Mouse (Mus musculus) neural tube, embryonic 13.5 days (tissue): ENCODE measurements around the gene Rasl10b. TPM values are rescaled to one million over a fixed set of nuclear protein-coding genes. Genes with fewer than 3 reads are reported as not detected.

Experiments
- ATAC-seq: fragments of 200-750 bp; cut with Nextera tagmentation; 2 replicates; pipeline ENCODE4 v1.8.0; 2017; ENCODE audit warnings: low read depth, mild to moderate bottlenecking, moderate TSS enrichment, moderate library complexity
- H3K27ac ChIP-seq: fragments of 300-500 bp; sonication (generic); replicated peaks from 2 replicates; pipeline ENCODE4 v1.5.1; 2015; ENCODE audit warnings: moderate library complexity, mild to moderate bottlenecking, inconsistent platforms
- H3K27me3 ChIP-seq: fragments of 300-500 bp; sonication (generic); 2 replicates; pipeline ENCODE4 v1.6.1; 2015; ENCODE audit warnings: mild to moderate bottlenecking, inconsistent platforms
- H3K36me3 ChIP-seq: fragments of 300-500 bp; sonication (generic); 2 replicates; pipeline ENCODE4 v1.6.1; 2015; ENCODE audit warnings: mild to moderate bottlenecking, inconsistent platforms
- H3K4me1 ChIP-seq: fragments of 300-500 bp; sonication (generic); replicated peaks from 2 replicates; pipeline ENCODE4 v1.6.1; 2015; ENCODE audit warnings: inconsistent platforms
- H3K4me2 ChIP-seq: fragments of 300-500 bp; sonication (generic); 2 replicates; pipeline ENCODE4 v1.6.1; 2015; ENCODE audit warnings: inconsistent platforms, mild to moderate bottlenecking, moderate library complexity
- H3K4me3 ChIP-seq: fragments of 300-500 bp; sonication (generic); 2 replicates; pipeline ENCODE4 v1.5.1; 2015; ENCODE audit warnings: mild to moderate bottlenecking, inconsistent platforms
- H3K9ac ChIP-seq: fragments of 300-500 bp; sonication (generic); 2 replicates; pipeline ENCODE4 v1.6.1; 2015; ENCODE audit warnings: moderate library complexity, mild to moderate bottlenecking, inconsistent platforms
- H3K9me3 ChIP-seq: fragments of 300-500 bp; sonication (generic); 2 replicates; pipeline ENCODE4 v1.6.1; 2016; ENCODE audit warnings: inconsistent platforms
- WGBS: fragments of 180-500 bp; shearing (Covaris S2); methylation state at CpG from one replicate; pipeline ENCODE4 v1.1.7; 2015; 5-methylcytosine and 5-hydroxymethylcytosine counted together
- polyA plus RNA-seq: library from polyadenylated mRNA; unstranded; fragments of >200 nt; fragmentation: Nextera tagmentation; extraction: Ambion mirVana; gene quantifications from 2 replicates; pipeline ENCODE4 v1.2.1, GENCODE M21; 2015

Gene Rasl10b
- polyA plus RNA-seq, 1 experiment from 2014 or later = 24.2 TPM

GRCm38 (mm10) chr11:83451281-83451680 is 42.3 kb downstream of the Rasl10b start:
- no peak for ATAC-seq
- 91% methylated on average over 10 of the region's 10 CpGs for WGBS

GRCm38 (mm10) chr11:83454548-83454947 is 45.6 kb downstream of the Rasl10b start:
- Histone ChIP-seq H3K36me3 (no peaks in the 10 kb centered on the region), H3K4me2 (no peak overlapping the region), H3K9ac (no peak overlapping the region), H3K27me3 (no peaks in the 10 kb centered on the region; the same call in 1 of the 2 replicates), H3K4me1 (peaks cover 16% of the 10 kb centered on the region; the same call in 1 of the 2 replicates), H3K27ac (no peak overlapping the region), H3K4me3 (no peak overlapping the region), H3K9me3 (no peaks in the 10 kb centered on the region)
- 17% methylated on average over 4 of the region's 4 CpGs for WGBS
- ATAC-seq = no peak

More at GRCm38 (mm10) chr11:83451281-83451680, 42.3 kb downstream of the Rasl10b start:
- Histone ChIP-seq H3K27me3 (peaks cover 6% of the 10 kb centered on the region), H3K27ac (no peak overlapping the region), H3K4me1 (peaks cover 24% of the 10 kb centered on the region), H3K9ac (no peak overlapping the region), H3K9me3 (no peaks in the 10 kb centered on the region), H3K4me3 (no peak overlapping the region), H3K36me3 (no peaks in the 10 kb centered on the region), H3K4me2 (no peak overlapping the region)

GRCm38 (mm10) chr11:83455608-83456007 is 46.7 kb downstream of the Rasl10b start:
- Histone ChIP-seq H3K4me2 (no peak overlapping the region), H3K27ac (no peak overlapping the region), H3K4me3 (no peak overlapping the region), H3K9ac (no peak overlapping the region), H3K9me3 (no peaks in the 10 kb centered on the region), H3K4me1 (peaks cover 16% of the 10 kb centered on the region; the same call in 1 of the 2 replicates), H3K36me3 (no peaks in the 10 kb centered on the region), H3K27me3 (peaks cover 4% of the 10 kb centered on the region)
- 64% methylated on average over 3 of the region's 3 CpGs for WGBS
- ATAC-seq = no peak

GRCm38 (mm10) chr11:83457257-83457656 is 48.3 kb downstream of the Rasl10b start:
- peak overlapping the region; percentile 55; the same call in 1 of the 2 replicates for H3K27ac ChIP-seq
- H3K27me3 ChIP-seq = peaks cover 20% of the 10 kb centered on the region

GRCm38 (mm10) chr11:83457912-83458601 is 49.1 kb downstream of the Rasl10b start:
- ATAC-seq = no peak
- no peak overlapping the region for H3K9ac ChIP-seq
- no peak overlapping the region for H3K4me2 ChIP-seq
- H3K4me3 ChIP-seq = no peak overlapping the region
- H3K36me3 ChIP-seq = no peaks in the 10 kb centered on the region
- H3K4me1 ChIP-seq = peaks cover 25% of the 10 kb centered on the region
- 55% methylated on average over 9 of the region's 9 CpGs for WGBS
- peak overlapping the region; percentile 55 for H3K27ac ChIP-seq
- peaks cover 28% of the 10 kb centered on the region for H3K27me3 ChIP-seq
- no peaks in the 10 kb centered on the region for H3K9me3 ChIP-seq

More at GRCm38 (mm10) chr11:83457257-83457656, 48.3 kb downstream of the Rasl10b start:
- Histone ChIP-seq H3K9me3 (no peaks in the 10 kb centered on the region), H3K9ac (no peak overlapping the region), H3K36me3 (no peaks in the 10 kb centered on the region), H3K4me3 (no peak overlapping the region), H3K4me1 (peaks cover 17% of the 10 kb centered on the region), H3K4me2 (no peak overlapping the region)
- ATAC-seq = no peak
- WGBS = 43% methylated on average over 7 of the region's 7 CpGs

- Histone ChIP-seq H3K4me3 (peak overlapping the region; percentile 57; the same call in 1 of the 2 replicates), H3K27ac (no peak overlapping the region), H3K9ac (peak overlapping the region; percentile 17; the same call in 1 of the 2 replicates), H3K27me3 (peaks cover 54% of the 10 kb centered on the region), H3K9me3 (no peaks in the 10 kb centered on the region), H3K4me2 (peak overlapping the region; percentile 97), H3K4me1 (peaks cover 33% of the 10 kb centered on the region), H3K36me3 (no peaks in the 10 kb centered on the region)
- ATAC-seq = no peak
- WGBS = 77% methylated on average over 10 of the region's 10 CpGs
These were observed 52.6 kb downstream of the Rasl10b start for GRCm38 (mm10) chr11:83461462-83462027.

- Histone ChIP-seq H3K27me3 (peaks cover 55% of the 10 kb centered on the region), H3K4me1 (peaks cover 33% of the 10 kb centered on the region), H3K9ac (peak within 1 kb of the TSS; percentile 78), H3K4me3 (peak within 1 kb of the TSS; percentile 57), H3K27ac (no peak within 1 kb of the TSS), H3K9me3 (no peaks in the 10 kb centered on the region), H3K4me2 (peak within 1 kb of the TSS; percentile 97), H3K36me3 (no peaks in the 10 kb centered on the region)
- under 1% methylated on average over 33 of the region's 42 CpGs for WGBS
- ATAC-seq = peak; percentile 48; the same call in 1 of the 2 replicates
These were observed 53.8 kb downstream of the Rasl10b start, which contains the start of gene Mmp28 for GRCm38 (mm10) chr11:83462711-83463244. Gene Mmp28 (minus strand): TSS chr11:83463071.

GRCm38 (mm10) chr11:83465976-83466375 is 57.0 kb downstream of the Rasl10b start:
- ATAC-seq = no peak
- Histone ChIP-seq H3K9me3 (no peaks in the 10 kb centered on the region), H3K4me3 (no peak overlapping the region), H3K27ac (peak overlapping the region; percentile 56), H3K4me2 (no peak overlapping the region), H3K4me1 (peaks cover 27% of the 10 kb centered on the region), H3K36me3 (no peaks in the 10 kb centered on the region), H3K27me3 (peaks cover 52% of the 10 kb centered on the region), H3K9ac (no peak overlapping the region)
- WGBS = 27% methylated on average over 2 of the region's 2 CpGs

- peak overlapping the region; percentile 56 for H3K27ac ChIP-seq
- WGBS = 52% methylated on average over 11 of the region's 11 CpGs
- H3K4me2 ChIP-seq = no peak overlapping the region
- no peak overlapping the region for H3K4me3 ChIP-seq
- H3K9ac ChIP-seq = no peak overlapping the region
- peaks cover 31% of the 10 kb centered on the region for H3K4me1 ChIP-seq
- H3K27me3 ChIP-seq = peaks cover 43% of the 10 kb centered on the region
- no peak for ATAC-seq
- H3K9me3 ChIP-seq = no peaks in the 10 kb centered on the region
- no peaks in the 10 kb centered on the region for H3K36me3 ChIP-seq
These were observed 58.2 kb downstream of the Rasl10b start for GRCm38 (mm10) chr11:83467120-83467652.

- 94% methylated on average over 3 of the region's 3 CpGs for WGBS
- ATAC-seq = no peak
- H3K4me1 ChIP-seq = peaks cover 20% of the 10 kb centered on the region
- peaks cover 28% of the 10 kb centered on the region for H3K27me3 ChIP-seq
- no peak overlapping the region for H3K4me3 ChIP-seq
- no peak overlapping the region for H3K9ac ChIP-seq
- H3K27ac ChIP-seq = no peak overlapping the region
- no peaks in the 10 kb centered on the region for H3K36me3 ChIP-seq
- H3K9me3 ChIP-seq = no peaks in the 10 kb centered on the region
- H3K4me2 ChIP-seq = no peak overlapping the region
These were observed 59.8 kb downstream of the Rasl10b start for GRCm38 (mm10) chr11:83468765-83469164.
